Mouse (Mus musculus) spleen, postnatal 4 days (tissue): Measurements from ENCODE around the gene Gm8220.
"Not testable (repeated sequence)": the region's sequence is repeated elsewhere in the genome, so short reads cannot be mapped to it uniquely, and the experiment has no call there.

Source experiments
- DNase-seq, 2 experiments: peaks; one replicate each; pipeline ENCODE4 v3.0.0; 2022; ENCODE audit warnings: low spot score in 2 of 2

Gm8220 gene

DNA sequence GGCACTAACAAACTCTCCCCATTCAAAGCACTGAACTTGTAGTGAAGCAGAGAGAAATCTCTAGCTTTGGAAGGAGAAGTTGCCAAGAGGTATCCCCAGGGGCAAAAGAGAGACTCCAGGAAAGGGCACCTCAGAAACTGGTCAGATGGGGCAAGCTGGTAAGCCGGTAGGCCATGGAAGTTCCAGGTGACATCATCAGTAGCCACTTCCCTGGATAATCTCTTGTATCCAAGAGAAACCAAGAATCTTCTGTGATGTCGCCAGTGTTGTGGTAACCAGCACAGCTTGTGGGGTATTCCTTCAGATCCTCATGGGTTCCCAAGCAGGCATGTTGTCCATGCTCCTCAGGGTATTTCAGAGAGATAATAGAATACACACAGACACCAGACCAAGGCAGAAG is at the start of gene Gm8220:
TSS of gene Gm8220 (plus strand) at position 301 of the 400 bp plus-strand sequence.
- DNase-seq = not testable (repeated sequence)

DNA sequence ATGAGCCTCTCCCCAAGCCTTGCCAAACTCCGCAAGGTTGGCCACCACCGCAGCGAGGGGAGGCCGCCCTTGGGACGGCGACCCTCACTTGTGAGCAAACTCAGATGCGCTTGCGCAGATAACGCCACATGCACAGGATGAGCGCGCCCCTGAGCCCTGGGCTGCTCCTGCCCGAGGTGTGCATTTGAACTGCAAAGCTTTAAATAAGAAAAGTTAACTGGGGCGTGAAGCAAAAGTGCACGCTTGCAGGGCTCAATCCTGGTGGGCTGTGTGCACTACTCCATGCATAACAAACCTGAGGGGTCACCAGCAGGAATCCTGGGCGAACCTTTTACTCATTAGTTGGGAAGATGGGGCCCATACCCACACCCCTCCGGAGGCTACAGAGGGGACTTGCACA is 37.3 kb upstream of the Gm8220 start:
- DNase-seq = no peak

DNA sequence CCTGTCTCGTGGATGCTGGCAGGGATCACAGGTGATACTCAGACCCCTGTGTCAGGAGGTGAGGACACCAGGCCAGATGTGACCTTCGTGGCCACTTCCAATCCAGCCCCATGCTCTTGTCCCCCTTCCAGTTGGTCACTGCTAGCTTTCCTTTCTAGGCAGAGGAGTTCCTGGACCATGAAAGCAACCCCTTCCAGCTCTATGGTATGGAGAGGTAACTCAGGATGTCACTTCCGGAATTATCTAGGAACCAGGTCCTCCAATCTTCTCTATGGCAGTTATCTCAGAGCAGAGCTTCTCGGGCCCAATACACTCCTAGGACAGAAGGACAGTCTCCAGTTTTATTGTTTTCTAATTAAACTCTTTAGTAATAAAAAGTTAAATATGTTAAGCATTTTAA is 26.7 kb downstream of the Gm8220 start:
- not testable (repeated sequence) for DNase-seq

DNA sequence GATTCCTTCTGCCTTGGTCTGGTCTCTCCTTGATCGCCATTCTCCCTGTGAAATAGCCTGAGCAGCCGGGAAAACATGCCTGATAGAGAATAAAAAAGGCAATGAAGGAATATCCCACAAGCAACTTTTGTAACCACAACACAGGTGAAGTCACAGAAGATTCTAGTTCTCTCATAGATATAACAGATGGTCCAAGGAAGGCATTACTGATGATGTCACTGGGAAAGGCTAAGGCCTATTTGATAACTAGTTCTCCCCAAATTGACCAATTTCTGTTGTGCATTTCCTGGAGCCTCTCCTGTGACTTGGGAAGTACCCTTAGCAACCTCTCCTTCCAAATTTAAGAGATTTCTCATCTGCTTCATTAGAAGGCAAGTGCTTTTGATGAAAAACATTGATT is 53.1 kb downstream of the Gm8220 start, which contains the start of gene Gm5930:
TSS of gene Gm5930 (minus strand) at position 101 of the 400 bp plus-strand sequence.
- not testable (repeated sequence) for DNase-seq
